Mouse (Mus musculus) B cell, adult 62 days (primary cell): ENCODE results near the gene Psmb8. TPM values are rescaled to one million over a fixed set of nuclear protein-coding genes. Genes with fewer than 3 reads are reported as not detected.

Experiments used
- total RNA-seq: library from RNA; stranded (reverse); gene quantifications from 4 replicates; pipeline ENCODE4 v1.2.4, GENCODE M21; 2023

Gene Psmb8
- 201 to 222 TPM (median 208 TPM) in 4 replicates for total RNA-seq

DNA sequence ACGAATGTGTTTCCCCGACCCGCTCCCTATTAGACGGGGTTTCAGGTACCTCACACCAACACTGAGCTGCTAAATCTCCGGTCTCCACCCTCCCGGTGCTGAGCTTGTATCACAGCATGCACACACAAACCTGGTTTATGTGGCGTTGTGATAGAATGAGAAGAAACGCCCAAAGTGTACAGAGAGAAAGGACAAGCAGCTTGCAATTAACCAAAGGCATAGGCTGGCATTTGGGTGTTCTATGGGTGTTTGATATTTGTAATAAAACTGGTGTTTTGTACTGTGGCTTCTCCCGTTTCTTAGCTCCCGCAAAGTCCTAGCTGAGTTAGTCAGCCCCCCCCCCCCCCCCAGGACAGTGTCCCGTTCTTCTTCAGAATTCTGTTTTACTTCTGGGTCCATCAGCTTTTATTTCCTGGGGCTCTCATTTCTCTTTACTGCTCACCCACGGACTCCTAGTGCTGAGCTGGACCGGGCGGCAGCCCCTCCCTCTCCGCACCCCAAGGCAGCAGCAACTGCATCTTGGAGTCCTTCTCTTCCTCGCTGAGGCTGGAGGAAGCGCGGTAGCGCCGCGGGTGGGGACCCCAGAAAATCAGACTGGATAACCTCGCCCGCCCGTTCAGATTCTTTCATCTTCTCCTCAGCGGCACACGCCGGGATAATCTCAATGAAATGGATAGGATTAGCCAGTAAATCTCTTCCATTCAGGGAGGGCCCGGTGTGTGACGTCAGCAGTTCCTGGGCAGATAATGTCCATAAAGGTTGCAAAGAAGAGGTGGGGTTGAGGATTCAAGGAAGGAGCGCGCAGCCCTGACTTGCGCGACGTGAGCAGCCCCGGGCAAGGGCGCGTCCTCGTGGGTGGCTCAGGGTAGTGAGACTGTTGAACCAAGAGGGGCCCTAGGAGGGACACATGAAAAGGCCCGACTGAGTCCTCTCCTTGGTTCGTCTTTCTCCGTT is at the start of gene Psmb8:
TSS of gene Psmb8 (plus strand) at position 781 of the 954 bp plus-strand sequence.

DNA sequence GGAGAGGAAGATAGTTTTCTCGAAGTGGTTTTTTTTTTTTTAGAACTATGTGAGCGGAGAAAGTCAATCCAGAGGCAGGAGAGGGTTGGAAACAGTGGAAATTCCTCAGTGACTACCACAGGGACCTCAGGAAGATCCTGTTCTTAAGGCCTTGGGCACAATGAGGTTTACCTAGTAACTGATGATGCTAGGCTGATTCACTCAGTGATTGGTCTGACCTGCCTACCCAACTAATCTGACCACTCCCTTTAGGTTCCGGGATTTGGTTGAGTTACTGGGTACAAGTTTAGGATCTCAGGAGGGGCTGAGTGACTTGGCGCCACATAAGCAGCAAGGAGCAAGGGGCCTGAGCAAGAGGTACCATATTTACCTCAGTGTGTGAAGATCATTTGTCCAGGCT is 44.6 kb upstream of the Psmb8 start, which contains the start of gene H2-DMb1:
TSS of gene H2-DMb1 (plus strand) at position 150 of the 400 bp plus-strand sequence.

DNA sequence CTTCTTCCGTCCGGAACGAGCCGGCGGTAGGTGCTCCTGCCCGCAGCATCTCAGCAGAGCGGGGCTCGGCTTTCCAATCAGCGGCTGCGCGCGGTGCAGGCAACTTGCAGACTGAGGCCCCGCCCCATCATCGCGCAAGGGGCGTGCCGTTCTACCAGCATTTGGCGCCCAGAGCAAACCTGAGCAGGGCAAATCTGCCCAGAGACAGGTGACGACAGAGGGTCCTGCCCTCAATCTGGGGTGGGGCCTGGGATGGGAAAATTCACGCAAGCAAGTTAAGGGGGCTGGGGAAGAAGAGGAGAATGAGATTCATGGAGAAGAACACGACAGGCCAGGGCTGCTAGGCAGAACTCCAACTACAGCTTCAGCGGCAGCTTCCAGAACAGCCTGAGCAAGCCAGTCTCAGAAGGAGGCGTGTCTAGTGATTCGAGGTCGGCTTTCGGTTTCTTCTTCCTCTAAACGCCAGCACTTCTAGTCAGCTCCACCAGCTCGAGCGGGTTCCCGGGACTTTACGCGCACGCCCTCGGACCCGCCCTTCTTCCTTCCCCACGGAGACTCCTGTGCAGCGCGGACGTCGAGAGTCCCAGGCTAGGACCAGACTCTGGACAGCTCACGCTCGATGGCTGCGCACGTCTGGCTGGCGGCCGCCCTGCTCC is 10.1 kb upstream of the Psmb8 start, which contains the start of the genes Tap1 and Psmb9:
TSS of gene Tap1 (plus strand) at position 293 of the 656 bp plus-strand sequence.
TSS of gene Psmb9 (minus strand) at position 504 of the 656 bp plus-strand sequence.

DNA sequence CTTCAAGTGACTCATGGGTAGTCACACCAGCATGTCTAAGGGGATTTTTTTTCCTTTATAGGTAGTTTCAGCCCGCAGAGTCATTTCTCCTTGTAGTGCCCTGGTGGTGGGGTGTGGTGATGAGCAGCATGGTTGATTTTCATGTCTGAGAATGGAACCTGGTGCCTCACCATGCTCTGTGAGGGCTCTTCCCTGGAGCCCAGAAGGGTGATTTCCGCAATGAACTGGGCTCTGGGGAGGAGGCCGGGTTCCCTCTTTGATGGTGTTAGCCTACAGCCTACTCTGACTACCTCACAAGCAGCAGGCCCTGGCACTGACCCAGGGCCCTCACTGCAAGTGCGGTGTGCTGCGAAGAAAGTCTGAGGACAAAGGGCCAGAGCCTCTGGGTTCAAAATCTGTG is 5.9 kb downstream of the Psmb8 start, which contains the start of gene Tap2:
TSS of gene Tap2 (plus strand) at position 84 of the 400 bp plus-strand sequence.

DNA sequence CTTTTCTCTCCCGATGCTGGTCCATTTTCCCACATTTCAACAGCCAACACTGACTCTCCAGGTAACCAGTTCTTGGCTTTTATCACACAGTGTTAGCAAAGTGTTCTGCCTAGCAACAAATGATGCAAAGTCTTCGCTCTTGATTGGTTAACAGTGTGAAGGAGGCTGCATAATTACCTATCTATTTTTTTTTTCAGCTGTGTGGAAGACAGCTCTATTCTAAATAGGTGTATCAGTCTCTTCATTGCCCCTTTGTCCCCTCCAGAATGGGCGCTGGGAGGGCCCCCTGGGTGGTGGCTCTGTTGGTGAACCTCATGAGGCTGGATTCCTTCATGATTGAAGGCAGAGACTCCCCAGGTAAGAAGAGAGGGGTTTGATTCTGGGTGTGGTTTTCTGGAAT is 41.2 kb downstream of the Psmb8 start, which contains the start of gene H2-Ob:
TSS of gene H2-Ob (plus strand) at position 198 of the 400 bp plus-strand sequence.

Other genes with a start within 250 kb of the Psmb8 start
- gene B3galt4, start 246.2 kb upstream of the Psmb8 start, total RNA-seq: 3.9 to 6.1 TPM (median 5.8 TPM) in 4 replicates
- 86.2 to 102 TPM (median 93.0 TPM) in 4 replicates for gene Vps52, start 241.9 kb upstream of the Psmb8 start, total RNA-seq
- 1,434 to 1,528 TPM (median 1,474 TPM) in 4 replicates for gene Rps18, start 241.7 kb upstream of the Psmb8 start, total RNA-seq
- gene H2-K1, start 197.4 kb upstream of the Psmb8 start, total RNA-seq: 2,712 to 3,144 TPM (median 2,852 TPM) in 4 replicates
- 31.0 to 45.2 TPM (median 32.4 TPM) in 4 replicates for gene Ring1, start 173.0 kb upstream of the Psmb8 start, total RNA-seq
- 122 to 144 TPM (median 136 TPM) in 4 replicates for gene H2-Ke6, start 169.7 kb upstream of the Psmb8 start, total RNA-seq
- gene Slc39a7, start 166.0 kb upstream of the Psmb8 start, total RNA-seq: 63.8 to 91.4 TPM (median 78.7 TPM) in 4 replicates
- 106 to 119 TPM (median 119 TPM) in 4 replicates for gene Rxrb, start 165.9 kb upstream of the Psmb8 start, total RNA-seq
- 4.3 to 8.8 TPM (median 5.6 TPM) in 4 replicates for gene Col11a2, start 158.3 kb upstream of the Psmb8 start, total RNA-seq
- gene H2-Oa, start 105.4 kb upstream of the Psmb8 start, total RNA-seq: 232 to 249 TPM (median 239 TPM) in 4 replicates
- gene H2-DMa, start 78.2 kb upstream of the Psmb8 start, total RNA-seq: 659 to 693 TPM (median 673 TPM) in 4 replicates
- gene Brd2, start 75.1 kb upstream of the Psmb8 start, total RNA-seq: 421 to 508 TPM (median 482 TPM) in 4 replicates
- gene H2-DMb2, start 54.4 kb upstream of the Psmb8 start, total RNA-seq: 1,557 to 1,593 TPM (median 1,583 TPM) in 4 replicates
- gene H2-DMb1, start 44.6 kb upstream of the Psmb8 start, total RNA-seq: 718 to 852 TPM (median 762 TPM) in 4 replicates
- gene Tap1, start 10.2 kb upstream of the Psmb8 start, total RNA-seq: 128 to 142 TPM (median 134 TPM) in 4 replicates
- 94.7 to 115 TPM (median 111 TPM) in 4 replicates for gene Psmb9, start 10.0 kb upstream of the Psmb8 start, total RNA-seq
- 108 to 140 TPM (median 126 TPM) in 4 replicates for gene Tap2, start 5.8 kb downstream of the Psmb8 start, total RNA-seq
- gene H2-Ob, start 41.2 kb downstream of the Psmb8 start, total RNA-seq: 973 to 1,048 TPM (median 1,003 TPM) in 4 replicates
- gene H2-Ab1, start 60.0 kb downstream of the Psmb8 start, total RNA-seq: 5,714 to 6,004 TPM (median 5,823 TPM) in 4 replicates
- 5,071 to 5,156 TPM (median 5,095 TPM) in 4 replicates for gene H2-Aa, start 90.1 kb downstream of the Psmb8 start, total RNA-seq
- 3,754 to 3,983 TPM (median 3,819 TPM) in 4 replicates for gene H2-Eb1, start 108.1 kb downstream of the Psmb8 start, total RNA-seq
- gene H2-Eb2, start 127.9 kb downstream of the Psmb8 start, total RNA-seq: 39.5 to 45.2 TPM (median 44.6 TPM) in 4 replicates
- gene Btnl2, start 157.1 kb downstream of the Psmb8 start, total RNA-seq: 8.7 to 12.1 TPM (median 11.4 TPM) in 4 replicates
- gene Btnl1, start 179.4 kb downstream of the Psmb8 start, total RNA-seq: 2.4 to 4.0 TPM (median 3.3 TPM) in 4 replicates
- gene BC051142, start 201.1 kb downstream of the Psmb8 start, total RNA-seq: 15.9 to 24.9 TPM (median 20.4 TPM) in 4 replicates